Mouse (Mus musculus): ENCODE measurements around the gene Grin2b.
"Not testable (repeated sequence)": the region's sequence is repeated elsewhere in the genome, so short reads cannot be mapped to it uniquely, and the experiment has no call there.

Gene Grin2b

DNA sequence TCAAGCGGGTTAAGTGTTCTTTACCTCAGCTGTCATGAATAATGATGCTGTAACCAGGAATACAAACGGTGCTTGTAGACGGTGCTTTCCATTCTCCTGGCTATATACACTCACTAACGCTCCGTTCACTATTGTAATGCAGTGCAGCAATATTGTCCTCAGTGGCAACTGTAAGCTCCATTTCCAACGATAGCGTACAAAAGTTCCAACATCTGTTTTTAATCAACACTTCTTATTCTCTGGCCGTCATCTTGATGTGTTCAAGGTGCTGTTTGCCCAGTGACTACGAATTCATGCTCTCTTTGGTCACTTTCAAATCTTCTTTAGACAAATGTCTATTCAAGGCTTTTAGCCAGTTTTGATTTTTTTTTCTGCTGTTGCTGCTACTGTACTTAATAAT is 480.8 kb downstream of the Grin2b start:
- DNase-seq (ENCODE audit: low read depth, low spot score) = peak; percentile 51

DNA sequence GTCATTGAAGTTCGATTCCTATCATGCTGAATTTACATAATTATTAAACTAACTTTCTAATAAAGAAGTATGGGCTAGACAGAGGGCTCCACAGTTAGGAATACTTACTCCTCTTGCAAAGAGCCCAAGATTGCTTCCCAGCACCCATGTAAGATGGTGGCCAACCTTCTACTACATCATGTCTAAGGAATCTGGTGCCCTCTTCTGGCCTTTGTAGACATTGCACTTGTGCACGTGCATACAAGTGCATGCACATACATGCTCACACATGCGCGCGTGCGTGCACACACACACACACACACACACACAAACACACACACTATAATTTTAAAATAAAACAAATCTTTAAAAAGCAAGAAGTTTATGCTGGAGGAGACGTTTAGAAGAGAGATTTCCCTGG is 481.8 kb downstream of the Grin2b start:
- DNase-seq (ENCODE audit: low read depth, low spot score) = no peak

DNA sequence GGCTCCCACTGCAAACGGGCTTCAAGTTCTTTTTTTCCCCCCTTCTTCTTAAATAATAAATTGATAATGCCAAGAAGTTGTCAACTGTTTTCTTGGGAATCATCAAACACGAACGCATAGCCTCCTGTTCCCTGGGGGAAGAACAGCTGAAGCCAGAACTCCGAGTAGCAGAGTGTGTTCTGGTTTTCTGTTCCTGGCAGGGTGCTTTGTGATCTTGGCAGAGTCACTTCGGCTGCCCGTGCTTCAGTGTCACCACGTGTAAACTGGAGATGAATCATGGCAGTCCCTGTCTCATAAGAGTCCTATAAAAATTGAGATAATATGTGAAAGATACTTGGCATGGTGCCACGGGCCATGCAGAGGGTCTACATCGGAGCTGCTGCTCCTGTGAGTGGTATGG is 485.4 kb downstream of the Grin2b start:
- no peak for DNase-seq (ENCODE audit: low read depth, low spot score)

DNA sequence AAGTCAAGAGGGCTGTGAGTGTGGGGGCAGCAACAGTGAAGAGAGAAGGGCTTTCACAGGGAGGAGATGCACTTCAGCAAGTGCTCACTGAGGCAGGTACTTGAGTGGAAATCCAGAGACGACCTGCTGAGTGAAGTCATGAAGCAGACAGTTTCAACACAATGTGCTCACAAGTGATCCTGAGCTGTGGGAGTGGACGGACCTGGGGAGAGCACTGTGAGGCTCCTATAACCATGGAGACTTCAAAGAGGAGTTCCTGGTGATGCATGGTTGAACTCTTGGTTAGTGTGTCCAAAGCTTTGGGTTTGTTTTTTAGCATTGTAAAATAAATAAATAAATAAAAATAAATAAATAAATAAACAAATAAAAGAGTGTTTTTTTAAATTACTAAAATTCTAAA is 489.1 kb downstream of the Grin2b start:
- DNase-seq (ENCODE audit: low read depth, low spot score) = no peak

DNA sequence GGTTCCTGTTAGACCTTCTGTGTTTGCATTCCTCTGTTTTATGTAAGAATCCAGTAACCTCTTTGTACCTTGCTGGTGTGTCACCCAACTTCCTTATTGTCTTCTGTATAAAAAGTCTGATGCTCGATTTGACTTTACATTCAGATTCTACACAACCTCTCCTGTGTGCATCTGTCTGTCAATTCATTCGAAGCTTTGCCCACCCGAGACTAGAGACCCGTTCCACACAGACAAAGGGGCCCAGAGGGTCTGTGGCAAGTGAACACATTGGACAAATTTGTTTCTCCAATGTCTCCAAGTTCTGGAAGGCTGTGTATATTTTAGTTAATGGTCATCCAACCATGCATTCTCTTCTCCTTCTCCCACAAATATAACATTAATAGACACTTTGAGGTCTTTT is 491.9 kb downstream of the Grin2b start:
- not testable (repeated sequence) for DNase-seq (ENCODE audit: low read depth, low spot score)

DNA sequence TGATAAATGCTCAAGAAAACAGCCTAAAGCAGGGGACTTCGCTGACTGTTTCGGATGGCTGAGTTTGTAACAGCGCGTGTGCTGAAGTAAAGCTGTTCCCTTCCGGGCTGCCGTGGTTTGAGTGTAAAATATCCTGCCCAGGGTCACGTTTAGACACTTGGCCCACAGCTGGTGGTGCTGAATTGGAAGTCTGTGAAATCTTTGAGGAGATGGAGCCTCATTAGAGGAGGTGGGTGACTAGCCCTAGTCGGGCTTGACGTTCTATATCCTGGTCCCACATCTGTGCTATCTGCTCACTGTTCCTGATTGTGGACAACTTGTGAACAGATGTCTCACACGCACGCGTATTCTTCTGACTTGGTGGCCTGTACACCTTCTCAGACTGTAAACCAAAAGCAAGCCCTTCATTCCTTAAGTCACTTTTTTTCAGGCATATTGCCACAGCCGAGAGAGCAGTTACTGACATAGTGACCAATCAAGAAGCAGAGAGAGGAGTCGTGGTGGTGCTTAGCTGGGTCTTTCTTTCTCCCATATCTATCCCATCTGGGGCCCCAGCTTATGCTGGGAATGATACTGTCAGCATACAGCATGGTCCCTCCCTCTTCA is 493.1 kb downstream of the Grin2b start:
- no peak for DNase-seq (ENCODE audit: low read depth, low spot score)

DNA sequence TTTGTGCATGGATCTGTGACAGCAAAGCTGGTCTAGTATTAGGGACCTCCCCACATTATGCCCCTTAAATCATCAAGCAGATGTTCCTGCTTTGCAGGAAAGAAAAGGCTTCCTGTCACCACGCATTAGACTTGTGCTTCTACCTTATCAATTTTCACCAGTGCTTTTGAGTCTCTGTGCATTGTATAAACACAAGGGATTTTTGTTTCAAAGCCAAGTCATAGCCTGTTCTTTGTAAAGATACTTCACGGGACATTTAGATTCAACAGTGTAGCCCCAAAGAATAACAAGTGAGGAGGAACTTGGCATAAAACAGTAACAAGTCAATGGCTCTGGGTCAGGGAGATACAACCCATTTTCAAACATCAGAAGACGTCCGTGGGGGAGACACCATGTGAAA is 498.9 kb downstream of the Grin2b start:
- DNase-seq (ENCODE audit: low read depth, low spot score) = no peak

DNA sequence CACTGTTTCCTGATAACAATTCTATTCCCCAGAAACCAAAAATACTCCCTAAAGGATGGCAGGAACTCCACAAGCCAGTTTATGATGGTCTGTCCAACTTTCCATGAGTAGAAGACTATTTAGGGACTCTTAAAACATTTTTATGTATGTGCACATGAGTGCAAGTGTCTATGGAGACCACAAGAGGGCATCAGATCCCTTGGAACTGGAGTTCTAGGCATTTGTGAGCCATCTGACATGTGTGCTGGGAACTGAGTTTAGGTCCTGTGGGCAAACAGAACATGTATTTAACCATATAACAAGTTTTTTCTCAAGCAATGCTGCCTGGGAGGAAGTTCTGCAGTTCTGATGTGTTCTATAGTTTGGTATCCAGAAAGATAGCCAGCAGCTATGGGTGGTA is 501.3 kb downstream of the Grin2b start:
- no peak for DNase-seq (ENCODE audit: low read depth, low spot score)

Data from forelimb bud, embryonic 11.5 days (tissue).